Mouse (Mus musculus) gastrocnemius, adult 2 months (tissue): Measurements from ENCODE around the gene Sgsm2. TPM values are rescaled to one million over a fixed set of nuclear protein-coding genes. Genes with fewer than 3 reads are reported as not detected.

Experiments
- DNase-seq: peaks from one replicate; pipeline ENCODE4 v3.0.0; 2022
- H3K27ac ChIP-seq: fragments of 200-600 bp; 2 replicates; pipeline ENCODE4 v1.8.1; 2022; ENCODE audit warnings: mild to moderate bottlenecking
- H3K4me3 ChIP-seq: fragments of 200-600 bp; 2 replicates; pipeline ENCODE4 v1.8.1; 2022; ENCODE audit warnings: mild to moderate bottlenecking, moderate library complexity
- CTCF ChIP-seq: fragments of 200-600 bp; IDR thresholded peaks from 2 replicates; pipeline ENCODE4 v1.8.1; 2022; ENCODE audit warnings: antibody characterized with exemption, mild to moderate bottlenecking, moderate library complexity
- intact Hi-C: fragments of 180-260 bp; cut with DNase I; formaldehyde crosslinking; loops from one replicate; pipeline ENCODE4 v1.15.1; 2025
- total RNA-seq, 2 experiments: library from RNA; stranded (reverse); gene quantifications; 2 replicates each; pipeline ENCODE4 v1.2.3; 2021

Gene Sgsm2
- total RNA-seq, 2 experiments from 2014 or later: 2.1 TPM

GRCm38 (mm10) chr11:74847919-74848521 lies 48.8 kb downstream of the Sgsm2 start:
- no peak overlapping the region for H3K4me3 ChIP-seq
- intact Hi-C loops: loop anchor here (1.0 to 10.0 kb wide), 4 partner anchors 26 to 211 kb away; partner anchors contain the start of gene Pafah1b1
- TF ChIP-seq CTCF: peak; percentile 87
- DNase-seq: peak; percentile 74
- H3K27ac ChIP-seq: peak overlapping the region; percentile 20; the same call in 1 of the 2 replicates

- intact Hi-C loops: loop anchor here (5.0 to 10.0 kb wide), 3 partner anchors 33 to 208 kb away; partner anchors contain the start of gene Pafah1b1
- no peak for DNase-seq
- H3K4me3 ChIP-seq: no peak overlapping the region
- no peak overlapping the region for H3K27ac ChIP-seq
- TF ChIP-seq CTCF: peak; percentile 52
Observed at GRCm38 (mm10) chr11:74845784-74846183, 51.1 kb downstream of the Sgsm2 start.

GRCm38 (mm10) chr11:74843761-74844160 lies 53.1 kb downstream of the Sgsm2 start:
- no peak overlapping the region for H3K4me3 ChIP-seq
- no peak for TF ChIP-seq CTCF
- DNase-seq: no peak
- H3K27ac ChIP-seq: peak overlapping the region; percentile 65
- intact Hi-C loops: loop anchor here (10.0 kb wide), 1 partner anchor 119 kb away; the partner anchor contains the start of gene Pafah1b1

- Histone ChIP-seq H3K27ac (peak overlapping the region; percentile 65), H3K4me3 (no peak overlapping the region)
- intact Hi-C loops: loop anchor here (10.0 kb wide), 1 partner anchor 119 kb away; the partner anchor contains the start of gene Pafah1b1
- DNase-seq: peak; percentile 45
- no peak for TF ChIP-seq CTCF
Observed at GRCm38 (mm10) chr11:74843435-74843714, 53.5 kb downstream of the Sgsm2 start.

- DNase-seq: no peak
- Histone ChIP-seq H3K4me3 (no peak overlapping the region), H3K27ac (peak overlapping the region; percentile 65)
- no peak for TF ChIP-seq CTCF
- intact Hi-C loops: loop anchor here (10.0 kb wide), 1 partner anchor 118 kb away; the partner anchor contains the start of gene Pafah1b1
Observed at GRCm38 (mm10) chr11:74842656-74843434, 54.0 kb downstream of the Sgsm2 start.

GRCm38 (mm10) chr11:74842045-74842444 lies 54.8 kb downstream of the Sgsm2 start:
- intact Hi-C loops: loop anchor here (10.0 kb wide), 1 partner anchor 117 kb away; the partner anchor contains the start of gene Pafah1b1
- DNase-seq: no peak
- H3K27ac ChIP-seq: peak overlapping the region; percentile 46
- no peak for TF ChIP-seq CTCF
- no peak overlapping the region for H3K4me3 ChIP-seq

GRCm38 (mm10) chr11:74841366-74841765 lies 55.5 kb downstream of the Sgsm2 start:
- intact Hi-C loops: loop anchor here (10.0 kb wide), 1 partner anchor 117 kb away; the partner anchor contains the start of gene Pafah1b1
- DNase-seq: no peak
- no peak for TF ChIP-seq CTCF
- Histone ChIP-seq H3K4me3 (no peak overlapping the region), H3K27ac (peak overlapping the region; percentile 46)

- no peak for TF ChIP-seq CTCF
- intact Hi-C loops: loop anchor here (10.0 kb wide), 1 partner anchor 116 kb away; the partner anchor contains the start of gene Pafah1b1
- H3K4me3 ChIP-seq: no peak overlapping the region
- H3K27ac ChIP-seq: peak overlapping the region; percentile 46; the same call in 1 of the 2 replicates
- DNase-seq: no peak
Observed at GRCm38 (mm10) chr11:74840739-74841138, 56.1 kb downstream of the Sgsm2 start.

- peak overlapping the region; percentile 99 for H3K27ac ChIP-seq
- H3K4me3 ChIP-seq: no peak overlapping the region
- no peak for TF ChIP-seq CTCF
- intact Hi-C loops: loop anchor here (10.0 kb wide), 1 partner anchor 115 kb away; the partner anchor contains the start of gene Pafah1b1
- DNase-seq: no peak
Observed at GRCm38 (mm10) chr11:74839860-74840715, 56.8 kb downstream of the Sgsm2 start.

- Histone ChIP-seq H3K4me3 (peak overlapping the region; percentile 76), H3K27ac (peak overlapping the region; percentile 99)
- peak; percentile 66 for DNase-seq
- intact Hi-C loops: loop anchor here (1.0 kb wide), 1 partner anchor 9 kb away; the partner anchor contains the start of gene Mnt
- TF ChIP-seq CTCF: no peak
Observed at GRCm38 (mm10) chr11:74838971-74839370, 57.9 kb downstream of the Sgsm2 start.

GRCm38 (mm10) chr11:74838441-74838840 lies 58.4 kb downstream of the Sgsm2 start:
- intact Hi-C loops: loop anchor here (1.0 kb wide), 1 partner anchor 8 kb away; the partner anchor contains the start of gene Mnt
- peak overlapping the region; percentile 99 for H3K27ac ChIP-seq
- peak overlapping the region; percentile 76 for H3K4me3 ChIP-seq
- TF ChIP-seq CTCF: no peak
- peak; percentile 98 for DNase-seq
